Mouse (Mus musculus) testis, adult 2 months (tissue): ENCODE measurements at regions not wholly inside any gene's neighbourhood (a gene's known extent, or its start where the extent isn't known, plus 50 kb on each side); places are given as distances from the start of the nearest gene placed in this dataset.

Source experiments
- CTCF ChIP-seq: fragments of 200-500 bp; IDR thresholded peaks from 2 replicates; pipeline ENCODE4 v1.5.1; 2012; ENCODE audit warnings: low read depth, mild to moderate bottlenecking, inconsistent platforms, low read length, moderate library complexity; ENCODE audit not compliant: control insufficient read depth, insufficient read depth, insufficient replicate concordance
- POLR2A ChIP-seq: fragments of 200-500 bp; IDR thresholded peaks from 2 replicates; pipeline ENCODE4 v1.6.1; 2012; ENCODE audit warnings: low read depth, mild to moderate bottlenecking, inconsistent platforms, low read length, moderate library complexity; ENCODE audit not compliant: control insufficient read depth

DNA sequence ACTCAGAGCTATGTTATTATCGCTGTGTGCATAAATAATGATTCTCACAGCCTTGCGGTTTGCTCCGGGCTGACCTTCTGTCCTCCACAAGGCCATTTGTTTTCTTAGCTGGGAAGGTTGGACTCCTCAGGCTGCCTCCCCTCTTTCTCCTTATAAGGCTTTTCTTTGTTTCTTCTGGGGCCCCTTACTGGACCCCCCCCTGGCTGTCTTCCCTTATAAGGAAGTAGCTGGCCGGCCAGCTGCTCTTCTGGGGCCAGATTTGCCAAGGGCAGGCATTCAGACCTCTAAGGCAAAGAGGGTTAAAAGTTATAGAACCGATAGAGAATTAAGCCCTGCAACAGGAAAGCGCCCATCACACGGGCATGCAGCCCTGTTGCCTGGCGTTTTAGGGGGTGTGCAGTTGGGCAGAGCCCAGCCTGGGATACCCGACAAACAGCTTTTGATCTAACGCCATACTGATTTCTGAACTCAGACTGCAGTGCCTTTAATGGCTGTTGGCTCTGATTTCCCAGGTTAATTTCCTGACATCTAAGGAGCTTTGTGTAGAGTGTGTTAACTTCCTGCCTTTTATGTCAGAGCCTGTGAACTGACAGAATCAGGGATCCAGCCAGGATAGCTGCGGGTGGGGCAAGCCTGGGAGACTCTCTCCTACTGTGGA, 66.1 kb upstream of the Serp2 start:
- TF ChIP-seq POLR2A (no peak), CTCF (no peak)
